Mouse (Mus musculus) layer of hippocampus, adult 8-10 months (tissue): ENCODE data around the gene Gp6. TPM values are rescaled to one million over a fixed set of nuclear protein-coding genes. Genes with fewer than 3 reads are reported as not detected.
"Not testable (repeated sequence)": the region's sequence is repeated elsewhere in the genome, so short reads cannot be mapped to it uniquely, and the experiment has no call there.

Source experiments
- DNase-seq, 2 experiments: peaks; one replicate each; pipeline ENCODE4 v3.0.0; 2022; ENCODE audit warnings: low spot score in 2 of 2
- microRNA-seq, 2 experiments: library from miRNA; unstranded; fragments of <30 nt; microRNA quantifications; one replicate each; pipeline ENCODE4 v1.2.0; 2022
- total RNA-seq, 4 experiments: library from RNA; stranded (reverse); gene quantifications; 2 replicates each; pipeline ENCODE4 v1.2.4; 2022

Gp6 gene
- under 1 TPM in 1 of 4 experiments, not detected in 3; 0.51 TPM for total RNA-seq

GRCm38 (mm10) chr7:4397730-4398129 is at the start of gene Gp6:
TSS of gene Gp6 (minus strand) at chr7:4397744.
- no peak for DNase-seq

- no peak for DNase-seq
Measured at GRCm38 (mm10) chr7:4447138-4447537, 49.6 kb upstream of the Gp6 start.

GRCm38 (mm10) chr7:4445216-4445791 is 47.8 kb upstream of the Gp6 start, which contains the start of gene Rdh13:
TSS of gene Rdh13 (minus strand) at chr7:4445649.
- peak; percentile 89 for DNase-seq

GRCm38 (mm10) chr7:4440549-4440948 is 43.0 kb upstream of the Gp6 start:
- no peak for DNase-seq

- DNase-seq: no peak
Measured at GRCm38 (mm10) chr7:4437721-4438120, 40.2 kb upstream of the Gp6 start.

GRCm38 (mm10) chr7:4432026-4432425 is 34.5 kb upstream of the Gp6 start:
- DNase-seq: no peak

- DNase-seq: peak in 1 of 2 experiments; percentile 58
Measured at GRCm38 (mm10) chr7:4431548-4431947, 34.0 kb upstream of the Gp6 start.

GRCm38 (mm10) chr7:4430246-4430844 is 32.8 kb upstream of the Gp6 start:
- no peak for DNase-seq

- DNase-seq: peak; percentile 90 to 95
Measured at GRCm38 (mm10) chr7:4427161-4427912, 29.8 kb upstream of the Gp6 start.

- no peak for DNase-seq
Measured at GRCm38 (mm10) chr7:4420230-4420629, 22.7 kb upstream of the Gp6 start.

- DNase-seq: no peak
Measured at GRCm38 (mm10) chr7:4419681-4420080, 22.1 kb upstream of the Gp6 start.

GRCm38 (mm10) chr7:4412406-4412805 is 14.9 kb upstream of the Gp6 start:
- DNase-seq: not testable (repeated sequence)

GRCm38 (mm10) chr7:4373521-4373920 is 24.0 kb downstream of the Gp6 start:
- no peak for DNase-seq

- no peak for DNase-seq
Measured at GRCm38 (mm10) chr7:4337509-4337908, 60.0 kb downstream of the Gp6 start, which contains the start of gene Ncr1. TSS of gene Ncr1 (plus strand) at chr7:4337724.

- no peak for DNase-seq
Measured at GRCm38 (mm10) chr7:4323301-4323700, 74.2 kb downstream of the Gp6 start.

Small RNA genes lying within 50 kb of the gene (microRNA-seq; reads per million reads assigned to microRNA genes)
- gene Gm24605 (0 reads per million in 2 experiments), gene Gm24752 (0 reads per million in 2 experiments), gene Gm25349 (0 reads per million in 2 experiments)

Other genes starting within 250 kb of the Gp6 start
- gene Leng9, start 247.4 kb downstream of the Gp6 start, total RNA-seq: 1 to 10 TPM; 5.1 to 6.8 (median 5.7) TPM
- gene Cdc42ep5, start 232.9 kb downstream of the Gp6 start, total RNA-seq: 1 to 10 TPM in 2 of 4 experiments, under 1 TPM in 1, not detected in 1; 0.89 to 1.3 (median 1.1) TPM
- under 1 TPM in 1 of 4 experiments, not detected in 3; 0.50 TPM for gene Lilra5, start 160.0 kb downstream of the Gp6 start, total RNA-seq
- gene Ncr1, start 60.0 kb downstream of the Gp6 start, total RNA-seq: not detected
- 10 to 100 TPM; 27.0 to 31.7 (median 30.2) TPM for gene Rdh13, start 47.9 kb upstream of the Gp6 start, total RNA-seq
- 1 to 10 TPM; 6.1 to 9.1 (median 6.2) TPM for gene Eps8l1, start 62.9 kb upstream of the Gp6 start, total RNA-seq
- 100 to 1,000 TPM; 143 to 158 (median 147) TPM for gene Ppp1r12c, start 103.9 kb upstream of the Gp6 start, total RNA-seq
- 1 to 10 TPM; 1.3 to 4.0 (median 2.0) TPM for gene Tnnt1, start 118.6 kb upstream of the Gp6 start, total RNA-seq
- 1 to 10 TPM in 1 of 4 experiments, not detected in 3; 1.3 TPM for gene Tnni3, start 126.5 kb upstream of the Gp6 start, total RNA-seq
- 1 to 10 TPM in 1 of 4 experiments, under 1 TPM in 2, not detected in 1; 0.77 to 1.6 (median 0.96) TPM for gene Dnaaf3, start 134.7 kb upstream of the Gp6 start, total RNA-seq
- 100 to 1,000 TPM; 180 to 219 (median 211) TPM for gene Syt5, start 149.8 kb upstream of the Gp6 start, total RNA-seq
- under 1 TPM; 0.59 to 0.85 (median 0.67) TPM for gene Ptprh, start 206.3 kb upstream of the Gp6 start, total RNA-seq
- gene Tmem86b, start 233.7 kb upstream of the Gp6 start, total RNA-seq: 10 to 100 TPM; 15.4 to 27.0 (median 20.7) TPM